Mouse (Mus musculus) hindbrain, postnatal 0 days (tissue): ENCODE results near the gene Pnkd. TPM values are rescaled to one million over a fixed set of nuclear protein-coding genes. Genes with fewer than 3 reads are reported as not detected.

Experiments used
- ATAC-seq: fragments of 200-750 bp; cut with Nextera tagmentation; 2 replicates; pipeline ENCODE4 v1.8.0; 2017; ENCODE audit warnings: mild to moderate bottlenecking, moderate TSS enrichment, moderate library complexity
- DNase-seq: peaks from one replicate; pipeline ENCODE4 v3.0.0-alpha.2; 2015; ENCODE audit warnings: low spot score
- H3K27ac ChIP-seq: fragments of 300-500 bp; sonication (generic); 2 replicates; pipeline ENCODE4 v1.5.1; 2014; ENCODE audit warnings: mild to moderate bottlenecking
- H3K27me3 ChIP-seq: fragments of 300-500 bp; sonication (generic); 2 replicates; pipeline ENCODE4 v1.6.1; 2014; ENCODE audit warnings: low read length, mixed read lengths; ENCODE audit not compliant: insufficient read depth
- H3K36me3 ChIP-seq: fragments of 300-500 bp; sonication (generic); 2 replicates; pipeline ENCODE4 v1.6.1; 2014; ENCODE audit warnings: low read length, mixed read lengths; ENCODE audit not compliant: insufficient read depth
- H3K4me1 ChIP-seq: fragments of 300-500 bp; sonication (generic); 2 replicates; pipeline ENCODE4 v1.6.1; 2014; ENCODE audit warnings: antibody characterized with exemption, low read length, mixed read lengths; ENCODE audit not compliant: insufficient read depth
- H3K4me2 ChIP-seq: fragments of 300-500 bp; sonication (generic); 2 replicates; pipeline ENCODE4 v1.6.1; 2014; ENCODE audit warnings: low read depth, mild to moderate bottlenecking, low read length, moderate library complexity, mixed read lengths
- H3K4me3 ChIP-seq: fragments of 300-500 bp; sonication (generic); 2 replicates; pipeline ENCODE4 v1.5.1; 2014; ENCODE audit warnings: low read length
- H3K9ac ChIP-seq: fragments of 300-500 bp; sonication (generic); replicated peaks from 2 replicates; pipeline ENCODE4 v1.6.1; 2014; ENCODE audit warnings: mild to moderate bottlenecking, low read length, moderate library complexity, mixed read lengths
- H3K9me3 ChIP-seq: fragments of 300-500 bp; sonication (generic); 2 replicates; pipeline ENCODE4 v1.6.1; 2016; ENCODE audit warnings: low read length, mixed read lengths
- CTCF ChIP-seq: IDR thresholded peaks from 2 replicates; pipeline ENCODE4 v1.5.1; 2016; ENCODE audit warnings: antibody characterized with exemption, control low read depth, low read depth
- WGBS: fragments of 180-500 bp; shearing (Covaris S2); extraction: QIAGEN DNeasy Blood & Tissue Kit; methylation state at CpG from one replicate; pipeline ENCODE4 v1.1.7; 2014; 5-methylcytosine and 5-hydroxymethylcytosine counted together
- polyA plus RNA-seq: library from polyadenylated mRNA; unstranded; fragments of >200 nt; fragmentation: Nextera tagmentation; extraction: Ambion mirVana; gene quantifications from 2 replicates; pipeline ENCODE4 v1.2.1, GENCODE M21; 2015
- total RNA-seq: library from RNA; depleted of rRNA; stranded (reverse); fragments of >200 nt; gene quantifications from 2 replicates; pipeline ENCODE4 v1.2.3, GENCODE M21; 2014

The Pnkd gene
- total and polyA plus RNA-seq, 2 experiments from 2014 or later, result 102 to 143 TPM

DNA sequence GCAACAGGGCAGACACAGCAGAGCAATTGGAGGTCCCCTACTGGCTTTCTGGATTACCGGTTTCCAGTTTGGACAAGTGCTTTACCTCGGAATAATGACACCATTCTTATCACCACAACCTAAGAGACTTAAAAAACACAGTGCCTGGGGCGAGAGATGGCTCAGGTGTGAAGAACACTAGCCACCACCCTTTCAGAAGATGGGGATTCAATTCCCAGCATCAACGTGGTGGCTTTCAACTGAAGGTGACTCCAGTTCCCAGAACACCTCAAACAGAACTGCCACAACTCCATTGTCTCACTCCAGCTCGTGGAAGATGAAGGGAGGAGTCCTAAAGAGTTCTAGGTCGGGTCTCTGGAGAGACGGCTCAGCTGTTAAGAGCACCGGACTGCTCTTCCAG, 100.8 kb downstream of the Pnkd start:
- Histone ChIP-seq H3K27me3 (no peaks in the 10 kb centered on the region), H3K4me3 (no peak overlapping the region), H3K36me3 (no peaks in the 10 kb centered on the region), H3K27ac (no peak overlapping the region), H3K9ac (no peak overlapping the region), H3K4me2 (no peak overlapping the region), H3K9me3 (no peaks in the 10 kb centered on the region), H3K4me1 (no peaks in the 10 kb centered on the region)
- ATAC-seq (no peak), DNase-seq (no peak)
- WGBS, result 84% methylated on average over 8 of the region's 8 CpGs
- no peak for TF ChIP-seq CTCF

DNA sequence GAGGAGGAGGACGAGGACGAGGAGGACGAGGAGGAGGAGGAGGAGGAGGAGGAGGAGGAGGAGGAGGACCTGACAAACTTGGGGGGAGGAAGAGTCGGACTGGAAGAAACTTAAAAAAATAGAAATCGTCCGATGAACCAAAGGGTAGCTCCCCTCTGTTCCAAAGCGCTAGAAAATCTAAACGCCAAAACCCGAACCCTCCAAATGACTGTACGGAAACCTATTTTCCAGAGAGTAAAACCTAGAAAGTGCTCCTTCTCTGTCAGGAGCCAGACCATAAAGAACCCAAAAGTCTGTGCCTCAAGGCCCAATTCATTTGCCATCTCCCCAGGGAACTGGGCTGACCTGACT, 101.6 kb downstream of the Pnkd start:
- 37% methylated on average over 7 of the region's 10 CpGs for WGBS

GRCm38 (mm10) chr1:74386714-74387385, 102.1 kb downstream of the Pnkd start:
- H3K27me3 ChIP-seq, result no peaks in the 10 kb centered on the region
- H3K9me3 ChIP-seq, result no peaks in the 10 kb centered on the region
- WGBS, result under 1% methylated on average over 26 of the region's 26 CpGs
- no peaks in the 10 kb centered on the region for H3K36me3 ChIP-seq
- H3K9ac ChIP-seq, result peak overlapping the region; percentile 56
- peak; percentile 64 for TF ChIP-seq CTCF
- H3K4me3 ChIP-seq, result peak overlapping the region; percentile 69
- ATAC-seq (peak; percentile 90), DNase-seq (peak; percentile 95)
- peak overlapping the region; percentile 76 for H3K4me2 ChIP-seq
- peak overlapping the region; percentile 88 for H3K27ac ChIP-seq
- H3K4me1 ChIP-seq, result no peaks in the 10 kb centered on the region; the same call in 1 of the 2 replicates

More for the DNA sequence above, 101.6 kb downstream of the Pnkd start:
- DNase-seq (no peak), ATAC-seq (no peak)
- no peaks in the 10 kb centered on the region for H3K36me3 ChIP-seq
- H3K27ac ChIP-seq, result peak overlapping the region; percentile 88
- H3K4me2 ChIP-seq, result peak overlapping the region; percentile 76
- H3K4me1 ChIP-seq, result no peaks in the 10 kb centered on the region; the same call in 1 of the 2 replicates
- H3K9ac ChIP-seq, result peak overlapping the region; percentile 56
- H3K4me3 ChIP-seq, result peak overlapping the region; percentile 69
- no peaks in the 10 kb centered on the region for H3K9me3 ChIP-seq
- no peak for TF ChIP-seq CTCF
- no peaks in the 10 kb centered on the region for H3K27me3 ChIP-seq

DNA sequence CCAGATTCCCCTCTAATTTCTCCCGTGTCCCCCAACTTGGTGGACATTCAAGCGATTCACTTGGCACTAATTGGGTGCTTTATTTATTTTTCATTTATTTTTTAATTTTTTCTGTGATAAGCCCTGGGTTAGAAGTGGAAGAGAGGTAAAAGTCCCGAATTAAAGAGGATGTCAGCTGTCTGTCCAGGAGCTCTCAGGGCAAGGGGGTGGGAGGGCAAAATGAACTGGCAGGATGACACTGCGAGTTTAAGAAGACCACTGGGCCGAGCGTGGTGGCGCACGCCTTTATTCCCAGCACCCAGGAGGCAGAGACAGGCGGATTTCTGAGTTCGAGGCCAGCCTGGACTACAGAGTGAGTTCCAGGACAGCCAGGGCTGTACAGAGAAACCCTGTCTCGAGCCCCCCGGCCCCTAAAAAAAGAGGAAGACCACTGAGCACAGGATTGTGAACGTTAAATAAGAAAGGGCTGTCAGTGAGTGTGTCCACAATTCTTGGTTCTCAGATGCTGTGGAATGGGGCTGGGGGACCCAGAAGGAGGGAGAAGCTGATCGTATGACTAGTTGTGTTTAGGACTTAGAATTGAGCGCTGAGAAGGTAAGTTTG, 102.8 kb downstream of the Pnkd start:
- ATAC-seq (no peak), DNase-seq (no peak)
- Histone ChIP-seq H3K9ac (peak overlapping the region; percentile 56; the same call in 1 of the 2 replicates), H3K36me3 (no peaks in the 10 kb centered on the region), H3K4me2 (peak overlapping the region; percentile 76), H3K27me3 (no peaks in the 10 kb centered on the region), H3K9me3 (no peaks in the 10 kb centered on the region), H3K4me3 (peak overlapping the region; percentile 69), H3K4me1 (peaks cover 3% of the 10 kb centered on the region; the same call in 1 of the 2 replicates), H3K27ac (peak overlapping the region; percentile 88; the same call in 1 of the 2 replicates)
- 45% methylated on average over 15 of the region's 15 CpGs for WGBS
- no peak for TF ChIP-seq CTCF

DNA sequence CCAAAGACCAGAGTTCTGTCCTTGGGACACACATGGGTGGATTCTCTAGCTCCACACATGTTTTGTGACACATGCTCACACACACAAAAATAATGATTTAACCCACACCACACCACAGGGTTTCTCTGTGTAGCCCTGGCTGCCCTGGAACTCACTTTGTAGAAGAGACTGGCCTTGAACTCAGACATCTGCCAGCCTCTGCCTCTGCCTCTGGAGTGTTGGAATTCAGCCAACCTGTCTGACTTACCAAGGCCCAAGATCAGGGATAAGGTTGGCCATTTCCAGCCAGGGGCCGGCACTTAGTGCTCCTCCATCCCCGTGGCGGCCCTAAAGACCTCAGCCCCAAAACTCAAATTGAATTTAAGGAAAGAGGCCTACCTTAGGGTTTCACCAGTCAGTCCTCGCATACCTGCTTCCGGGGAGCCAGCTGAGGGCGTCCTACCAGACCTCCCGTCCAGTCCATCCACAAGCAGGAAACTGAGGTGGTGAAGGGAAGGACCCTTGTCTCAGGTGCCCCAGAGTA, 103.7 kb downstream of the Pnkd start:
- no peak for ATAC-seq

DNA sequence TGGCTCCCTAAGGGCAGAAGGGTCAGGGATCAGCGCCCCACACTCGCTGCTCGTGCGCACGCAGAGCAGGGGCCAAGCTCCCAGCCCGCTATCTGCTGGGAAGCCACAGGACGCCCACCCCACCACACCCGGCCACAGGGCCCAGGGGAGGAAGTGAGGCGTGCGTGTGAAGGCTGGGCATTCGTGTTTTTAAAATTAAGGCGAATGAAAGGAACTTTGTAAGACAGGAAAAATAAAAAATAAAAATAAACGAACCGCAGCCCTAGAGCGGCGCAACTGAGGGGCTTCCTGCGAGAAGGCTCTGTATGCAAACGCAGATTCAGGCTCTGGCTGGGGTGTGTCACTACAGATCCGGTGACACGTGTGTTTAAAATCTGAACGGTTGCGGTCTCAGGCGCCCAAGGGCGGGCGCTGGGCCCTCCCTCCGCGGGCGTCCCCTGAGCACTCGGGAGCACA, 105.1 kb downstream of the Pnkd start:
- Histone ChIP-seq H3K27me3 (no peaks in the 10 kb centered on the region), H3K36me3 (peaks cover 3% of the 10 kb centered on the region; the same call in 1 of the 2 replicates), H3K4me2 (peak overlapping the region; percentile 42), H3K27ac (no peak overlapping the region), H3K9ac (0 out of 2 replicates have a peak overlapping the region, but pooled peaks have one; percentile 21), H3K4me1 (peaks cover 4% of the 10 kb centered on the region; the same call in 1 of the 2 replicates), H3K4me3 (0 out of 2 replicates have a peak overlapping the region, but pooled peaks have one; percentile 10), H3K9me3 (no peaks in the 10 kb centered on the region)
- WGBS, result 8% methylated on average over 29 of the region's 29 CpGs
- ATAC-seq (no peak), DNase-seq (no peak)
- no peak for TF ChIP-seq CTCF

More for the DNA sequence above, 103.7 kb downstream of the Pnkd start:
- H3K4me1 ChIP-seq, result peaks cover 4% of the 10 kb centered on the region; the same call in 1 of the 2 replicates
- no peak overlapping the region for H3K9ac ChIP-seq
- H3K27ac ChIP-seq, result no peak overlapping the region
- WGBS, result 83% methylated on average over 7 of the region's 7 CpGs
- H3K27me3 ChIP-seq, result no peaks in the 10 kb centered on the region
- TF ChIP-seq CTCF, result no peak
- H3K36me3 ChIP-seq, result no peaks in the 10 kb centered on the region
- H3K4me2 ChIP-seq, result no peak overlapping the region
- no peak for DNase-seq
- no peaks in the 10 kb centered on the region for H3K9me3 ChIP-seq
- H3K4me3 ChIP-seq, result no peak overlapping the region
